Mouse (Mus musculus) G1E (cell line): ENCODE results near the gene Slc7a14. TPM values are rescaled to one million over a fixed set of nuclear protein-coding genes. Genes with fewer than 3 reads are reported as not detected.

Experiments
- ATAC-seq: 2 replicates; pipeline ENCODE4 v1.8.0; 2016; ENCODE audit warnings: mild to moderate bottlenecking; ENCODE audit not compliant: insufficient number of reproducible peaks, poor library complexity, low FRiP score, severe bottlenecking; ENCODE audit errors: extremely low read depth
- DNase-seq: peaks from one replicate; pipeline ENCODE4 v3.0.0; 2012; ENCODE audit warnings: low spot score
- H3K27me3 ChIP-seq: 2 replicates; pipeline ENCODE4 v1.6.1; 2012; ENCODE audit warnings: mild to moderate bottlenecking, low read length, inconsistent platforms; ENCODE audit not compliant: insufficient read depth
- H3K36me3 ChIP-seq: replicated peaks from 2 replicates; pipeline ENCODE3; 2012; ENCODE audit warnings: mild to moderate bottlenecking, inconsistent platforms
- H3K4me1 ChIP-seq: 2 replicates; pipeline ENCODE4 v1.6.1; 2012; ENCODE audit warnings: low read depth, low read length, inconsistent platforms, mixed read lengths; ENCODE audit not compliant: insufficient read depth
- H3K4me3 ChIP-seq: 2 replicates; pipeline ENCODE4 v1.5.1; 2012; ENCODE audit warnings: low read depth, mild to moderate bottlenecking, inconsistent platforms, low read length, moderate library complexity, mixed read lengths
- H3K9me3 ChIP-seq: replicated peaks from 2 replicates; pipeline ENCODE4 v1.6.1; 2012; ENCODE audit warnings: inconsistent platforms
- CTCF ChIP-seq: IDR thresholded peaks from 2 replicates; pipeline ENCODE4 v1.5.1; 2012; ENCODE audit warnings: low read depth, low read length, inconsistent platforms, mixed read lengths
- GATA1 ChIP-seq: IDR thresholded peaks from 2 replicates; pipeline ENCODE4 v1.6.1; 2012; ENCODE audit warnings: borderline replicate concordance, low read length, inconsistent platforms, mixed read lengths
- GATA2 ChIP-seq: IDR thresholded peaks from 2 replicates; pipeline ENCODE4 v1.6.1; 2012; ENCODE audit warnings: low read depth, low read length, inconsistent platforms, borderline replicate concordance
- POLR2AphosphoS5 ChIP-seq: IDR thresholded peaks from 2 replicates; pipeline ENCODE4 v1.6.1; 2012; ENCODE audit warnings: low read depth, low read length, inconsistent platforms; ENCODE audit not compliant: insufficient replicate concordance
- TAL1 ChIP-seq: conservative IDR thresholded peaks from 2 replicates; pipeline ENCODE4 v1.6.1; 2012; ENCODE audit warnings: low read depth, low read length, inconsistent platforms, mixed read lengths
- polyA plus RNA-seq: library from polyadenylated mRNA; stranded (reverse); fragments of >175 nt; gene quantifications from 2 replicates; pipeline ENCODE4 v1.2.3, GENCODE M21; 2012
- total RNA-seq, 2 experiments: library from RNA; stranded (forward) in 1 of 2; stranded (reverse) in 1 of 2; fragments of 200-1000 nt in 1 of 2; fragments of >200 nt in 1 of 2; fragmentation: Nextera tagmentation in 1 of 2; gene quantifications; 2 replicates each; pipeline ENCODE4 v1.2.3; 2014 to 2017

Gene Slc7a14
- total and polyA plus RNA-seq, 3 experiments = 0.11 TPM; not detected in 2

- Histone ChIP-seq H3K9me3 (no peaks in the 10 kb centered on the region), H3K36me3 (no peaks in the 10 kb centered on the region), H3K4me1 (no peaks in the 10 kb centered on the region), H3K27me3 (no peaks in the 10 kb centered on the region), H3K4me3 (no peak overlapping the region)
- DNase-seq (no peak), ATAC-seq (no peak)
- TF ChIP-seq GATA2 = no peak
- TF ChIP-seq POLR2AphosphoS5 = no peak
- no peak for TF ChIP-seq TAL1
- TF ChIP-seq CTCF = no peak
- TF ChIP-seq GATA1 = no peak
These were observed 101.7 kb downstream of the Slc7a14 start for GRCm38 (mm10) chr3:31208458-31208994.

- H3K4me1 ChIP-seq = no peaks in the 10 kb centered on the region
- H3K36me3 ChIP-seq = no peaks in the 10 kb centered on the region
- TF ChIP-seq GATA2 (no peak), CTCF (no peak), GATA1 (no peak), TAL1 (no peak)
- no peaks in the 10 kb centered on the region for H3K27me3 ChIP-seq
- ATAC-seq = no peak
- H3K4me3 ChIP-seq = no peak overlapping the region
- no peaks in the 10 kb centered on the region for H3K9me3 ChIP-seq
- DNase-seq = no peak
These were observed 102.1 kb downstream of the Slc7a14 start for GRCm38 (mm10) chr3:31208046-31208445.

- no peaks in the 10 kb centered on the region for H3K4me1 ChIP-seq
- no peaks in the 10 kb centered on the region for H3K9me3 ChIP-seq
- H3K4me3 ChIP-seq = no peak overlapping the region
- TF ChIP-seq GATA2 (no peak), POLR2AphosphoS5 (no peak), CTCF (no peak), GATA1 (no peak), TAL1 (no peak)
- ATAC-seq = no peak
- DNase-seq = no peak
- no peaks in the 10 kb centered on the region for H3K27me3 ChIP-seq
- no peaks in the 10 kb centered on the region for H3K36me3 ChIP-seq
These were observed 105.0 kb downstream of the Slc7a14 start for GRCm38 (mm10) chr3:31205167-31205566.

- no peak for DNase-seq
- no peak overlapping the region for H3K4me3 ChIP-seq
- H3K4me1 ChIP-seq = no peaks in the 10 kb centered on the region
- no peak for ATAC-seq
- H3K9me3 ChIP-seq = no peaks in the 10 kb centered on the region
- TF ChIP-seq CTCF (no peak), POLR2AphosphoS5 (no peak), TAL1 (no peak), GATA1 (no peak), GATA2 (no peak)
- no peaks in the 10 kb centered on the region for H3K27me3 ChIP-seq
- H3K36me3 ChIP-seq = no peaks in the 10 kb centered on the region
These were observed 106.2 kb downstream of the Slc7a14 start for GRCm38 (mm10) chr3:31203947-31204346.

GRCm38 (mm10) chr3:31199162-31199877 is 110.9 kb downstream of the Slc7a14 start:
- Histone ChIP-seq H3K36me3 (no peaks in the 10 kb centered on the region), H3K4me3 (no peak overlapping the region), H3K4me1 (no peaks in the 10 kb centered on the region), H3K27me3 (no peaks in the 10 kb centered on the region), H3K9me3 (no peaks in the 10 kb centered on the region)
- TF ChIP-seq GATA1 = no peak
- DNase-seq (no peak), ATAC-seq (no peak)

GRCm38 (mm10) chr3:31191402-31191801 is 118.8 kb downstream of the Slc7a14 start:
- DNase-seq (no peak), ATAC-seq (no peak)
- H3K27me3 ChIP-seq = no peaks in the 10 kb centered on the region
- H3K9me3 ChIP-seq = no peaks in the 10 kb centered on the region
- H3K4me1 ChIP-seq = no peaks in the 10 kb centered on the region
- no peak overlapping the region for H3K4me3 ChIP-seq
- TF ChIP-seq POLR2AphosphoS5 (no peak), GATA2 (no peak), TAL1 (no peak), CTCF (no peak)
- no peaks in the 10 kb centered on the region for H3K36me3 ChIP-seq
